Mouse (Mus musculus): ENCODE measurements around the gene Chm. TPM values are rescaled to one million over a fixed set of nuclear protein-coding genes. Genes with fewer than 3 reads are reported as not detected.

The Chm gene
- total RNA-seq (2023): 10 to 100 TPM; 24.3 to 27.2 TPM

DNA sequence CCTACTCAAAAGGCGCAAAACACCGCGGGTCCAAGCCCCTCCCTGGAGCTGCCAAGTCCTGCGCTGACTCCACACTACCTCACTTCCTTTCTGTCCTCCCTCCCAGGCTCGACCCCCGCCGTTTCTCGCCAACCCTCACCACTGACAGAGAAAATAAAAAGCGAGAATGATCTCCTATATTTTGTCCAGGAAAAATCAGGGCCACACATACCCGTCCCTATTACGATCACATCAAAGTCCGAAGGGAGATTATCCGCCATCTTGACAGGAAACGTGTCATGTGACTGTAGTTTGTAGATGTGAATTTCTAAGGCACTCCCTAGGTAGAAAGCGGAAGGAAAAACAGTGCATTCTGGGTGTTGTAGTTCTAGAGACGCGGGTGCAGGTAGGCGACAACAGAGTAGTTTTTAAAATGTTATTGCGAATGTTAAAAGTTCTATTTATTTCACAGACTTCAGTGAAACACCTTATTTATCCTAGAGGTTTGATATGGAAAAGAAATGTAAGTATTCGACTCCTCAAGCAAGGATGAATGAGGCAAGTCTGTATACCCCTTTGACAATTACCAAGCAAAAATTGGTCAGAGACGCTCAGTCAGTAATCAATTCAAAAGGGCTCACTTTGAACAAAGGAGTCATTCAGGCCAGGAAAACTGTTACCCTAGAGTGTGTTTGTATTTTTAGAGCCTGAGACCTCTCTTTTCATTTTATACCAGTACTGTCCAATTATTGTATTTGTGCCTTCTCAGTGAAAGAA is at the start of gene Chm:
Chm (minus strand) TSS at position 288 of the 756 bp plus-strand sequence.

Other genes with a start within 250 kb of the Chm start
- not detected for gene Dach2, start 112.0 kb upstream of the Chm start, total RNA-seq (2023)

Measured in B cell, adult 67 days (primary cell).